Mouse (Mus musculus) CH12.LX (cell line): ENCODE measurements around the gene Vkorc1l1. TPM values are rescaled to one million over a fixed set of nuclear protein-coding genes. Genes with fewer than 3 reads are reported as not detected.

Experiments
- DNase-seq: peaks from one replicate; pipeline ENCODE4 v3.0.0-alpha.2; 2013; ENCODE audit errors: extremely low read depth
- H3K27ac ChIP-seq: 2 replicates; pipeline ENCODE4 v1.5.1; 2012; ENCODE audit warnings: low read depth, mild to moderate bottlenecking, control low read depth, moderate library complexity; ENCODE audit not compliant: insufficient read depth
- H3K27me3 ChIP-seq: replicated peaks from 2 replicates; pipeline ENCODE3; 2012; ENCODE audit warnings: inconsistent platforms
- H3K36me3 ChIP-seq, 2 experiments: replicated peaks in 1 of 2; 2 replicates each; pipeline versions ENCODE3 to v1.6.1; 2012; ENCODE audit warnings: inconsistent platforms in 1 of 2, low read length in 1 of 2, mild to moderate bottlenecking in 1 of 2, mixed read lengths in 1 of 2, moderate library complexity in 1 of 2; ENCODE audit not compliant: control insufficient read depth in 1 of 2, insufficient read depth in 1 of 2
- H3K4me1 ChIP-seq, 2 experiments: 2 replicates each; pipeline ENCODE4 v1.6.1; 2012; ENCODE audit warnings: inconsistent platforms in 1 of 2, moderate library complexity in 1 of 2; ENCODE audit not compliant: insufficient read depth in 2 of 2, control insufficient read depth in 1 of 2
- H3K4me2 ChIP-seq: 2 replicates; pipeline ENCODE4 v1.6.1; 2012; ENCODE audit warnings: low read depth, mild to moderate bottlenecking, control low read depth; ENCODE audit not compliant: poor library complexity, insufficient read depth, severe bottlenecking
- H3K4me3 ChIP-seq, 3 experiments: fragments of 150-350 bp in 1 of 3; sonication (generic) in 1 of 3; replicated peaks in 1 of 3; 2 replicates each; pipeline versions ENCODE3 to v1.5.1; 2011 to 2012; ENCODE audit warnings: low read depth in 2 of 3, low read length in 2 of 3, mild to moderate bottlenecking in 2 of 3, moderate library complexity in 2 of 3, control low read depth in 1 of 3, improper control_type of control experiment in 1 of 3, inconsistent platforms in 1 of 3, mixed read lengths in 1 of 3; ENCODE audit not compliant: poor library complexity in 1 of 3
- H3K79me2 ChIP-seq: replicated peaks from 2 replicates; pipeline ENCODE4 v1.6.1; 2012; ENCODE audit warnings: mild to moderate bottlenecking, moderate library complexity; ENCODE audit not compliant: control insufficient read depth, poor library complexity, insufficient read depth, severe bottlenecking; ENCODE audit errors: extremely low read depth
- H3K9ac ChIP-seq: 2 replicates; pipeline ENCODE4 v1.6.1; 2012; ENCODE audit warnings: low read depth, mild to moderate bottlenecking, control low read depth, moderate library complexity; ENCODE audit not compliant: insufficient read depth
- H3K9me3 ChIP-seq: replicated peaks from 2 replicates; pipeline ENCODE3; 2012; ENCODE audit warnings: low read length, inconsistent platforms, mixed read lengths
- BHLHE40 ChIP-seq: IDR thresholded peaks from 2 replicates; pipeline ENCODE4 v1.6.1; 2011; ENCODE audit warnings: mild to moderate bottlenecking, low read depth, low read length, improper control_type of control experiment
- CHD1 ChIP-seq: IDR thresholded peaks from 2 replicates; pipeline ENCODE4 v1.6.1; 2012; ENCODE audit warnings: low read depth, low read length, improper control_type of control experiment, inconsistent platforms
- CTCF ChIP-seq, 2 experiments: IDR thresholded peaks in 1 of 2; conservative IDR thresholded peaks in 1 of 2; 2 replicates each; pipeline ENCODE4 v1.5.1; 2011 to 2012; ENCODE audit warnings: low read depth in 2 of 2, low read length in 2 of 2, improper control_type of control experiment in 1 of 2, inconsistent platforms in 1 of 2, mild to moderate bottlenecking in 1 of 2, moderate library complexity in 1 of 2
- E2F4 ChIP-seq: IDR thresholded peaks from 2 replicates; pipeline ENCODE4 v1.6.1; 2011; ENCODE audit warnings: low read depth, low read length, improper control_type of control experiment; ENCODE audit not compliant: insufficient replicate concordance
- ETS1 ChIP-seq: conservative IDR thresholded peaks from 2 replicates; pipeline ENCODE4 v1.6.1; 2012; ENCODE audit warnings: low read depth, mild to moderate bottlenecking, inconsistent platforms, low read length, improper control_type of control experiment, moderate library complexity
- MAZ ChIP-seq: IDR thresholded peaks from 2 replicates; pipeline ENCODE4 v1.6.1; 2012; ENCODE audit warnings: low read depth, mild to moderate bottlenecking, inconsistent platforms, low read length, improper control_type of control experiment, moderate library complexity
- MEF2A ChIP-seq: IDR thresholded peaks from 2 replicates; pipeline ENCODE4 v1.6.1; 2014; ENCODE audit warnings: low read depth, mild to moderate bottlenecking, inconsistent platforms, low read length, improper control_type of control experiment, borderline replicate concordance
- MXI1 ChIP-seq: IDR thresholded peaks from 2 replicates; pipeline ENCODE4 v1.6.1; 2011; ENCODE audit warnings: mild to moderate bottlenecking, low read depth, low read length, improper control_type of control experiment
- NRF1 ChIP-seq: IDR thresholded peaks from 2 replicates; pipeline ENCODE4 v1.6.1; 2014; ENCODE audit warnings: low read depth, mild to moderate bottlenecking, inconsistent platforms, low read length, improper control_type of control experiment, moderate library complexity
- SMC3 ChIP-seq: IDR thresholded peaks from 2 replicates; pipeline ENCODE4 v1.6.1; 2011; ENCODE audit warnings: low read depth, low read length, improper control_type of control experiment
- TBP ChIP-seq: conservative IDR thresholded peaks from 2 replicates; pipeline ENCODE4 v1.6.1; 2011; ENCODE audit warnings: low read depth, low read length, improper control_type of control experiment
- UBTF ChIP-seq: IDR thresholded peaks from 2 replicates; pipeline ENCODE4 v1.6.1; 2012; ENCODE audit warnings: low read depth, mild to moderate bottlenecking, inconsistent platforms, low read length, improper control_type of control experiment, moderate library complexity
- ZC3H11A ChIP-seq: IDR thresholded peaks from 2 replicates; pipeline ENCODE4 v1.6.1; 2012; ENCODE audit warnings: low read depth, mild to moderate bottlenecking, inconsistent platforms, low read length, improper control_type of control experiment
- ZKSCAN1 ChIP-seq: IDR thresholded peaks from 2 replicates; pipeline ENCODE4 v1.6.1; 2012; ENCODE audit warnings: low read depth, inconsistent platforms, low read length, improper control_type of control experiment, borderline replicate concordance
- ZMIZ1 ChIP-seq: IDR thresholded peaks from 2 replicates; pipeline ENCODE4 v1.6.1; 2012; ENCODE audit warnings: low read depth, mild to moderate bottlenecking, inconsistent platforms, low read length, improper control_type of control experiment
- ZNF384 ChIP-seq: IDR thresholded peaks from 2 replicates; pipeline ENCODE4 v1.6.1; 2012; ENCODE audit warnings: low read depth, low read length, improper control_type of control experiment, inconsistent platforms
- dilution Hi-C: fragments of 300-500 bp; cut with MboI; formaldehyde crosslinking; loops from 2 replicates; pipeline ENCODE4 v1.14.3; 2020; ENCODE audit warnings: low sequenced_read_pairs; ENCODE audit not compliant: extremely low pct_unique_long_range_greater_than_20kb, extremely low pct_ligation_motif_present
- in situ Hi-C: fragments of 300-500 bp; cut with MboI; formaldehyde crosslinking; loops from 3 replicates; pipeline ENCODE4 v1.14.3; 2019; ENCODE audit warnings: low sequenced_read_pairs, low pct_ligation_motif_present, low pct_unique_long_range_greater_than_20kb, mixed read lengths
- polyA plus RNA-seq: library from polyadenylated mRNA; unstranded; fragments of >175 nt; gene quantifications from 2 replicates; pipeline ENCODE4 v1.2.1, GENCODE M21; 2012; ENCODE audit warnings: low read depth; ENCODE audit not compliant: insufficient read length
- total RNA-seq, 2 experiments: library from RNA; depleted of rRNA; stranded (reverse); fragments of 300-350 nt in 1 of 2; fragments of >200 nt in 1 of 2; gene quantifications; 2 replicates each; pipeline ENCODE4 v1.2.3; 2012 to 2014

Gene Vkorc1l1
- total and polyA plus RNA-seq, 3 experiments: 8.7 to 33.1 (median 31.4) TPM

DNA sequence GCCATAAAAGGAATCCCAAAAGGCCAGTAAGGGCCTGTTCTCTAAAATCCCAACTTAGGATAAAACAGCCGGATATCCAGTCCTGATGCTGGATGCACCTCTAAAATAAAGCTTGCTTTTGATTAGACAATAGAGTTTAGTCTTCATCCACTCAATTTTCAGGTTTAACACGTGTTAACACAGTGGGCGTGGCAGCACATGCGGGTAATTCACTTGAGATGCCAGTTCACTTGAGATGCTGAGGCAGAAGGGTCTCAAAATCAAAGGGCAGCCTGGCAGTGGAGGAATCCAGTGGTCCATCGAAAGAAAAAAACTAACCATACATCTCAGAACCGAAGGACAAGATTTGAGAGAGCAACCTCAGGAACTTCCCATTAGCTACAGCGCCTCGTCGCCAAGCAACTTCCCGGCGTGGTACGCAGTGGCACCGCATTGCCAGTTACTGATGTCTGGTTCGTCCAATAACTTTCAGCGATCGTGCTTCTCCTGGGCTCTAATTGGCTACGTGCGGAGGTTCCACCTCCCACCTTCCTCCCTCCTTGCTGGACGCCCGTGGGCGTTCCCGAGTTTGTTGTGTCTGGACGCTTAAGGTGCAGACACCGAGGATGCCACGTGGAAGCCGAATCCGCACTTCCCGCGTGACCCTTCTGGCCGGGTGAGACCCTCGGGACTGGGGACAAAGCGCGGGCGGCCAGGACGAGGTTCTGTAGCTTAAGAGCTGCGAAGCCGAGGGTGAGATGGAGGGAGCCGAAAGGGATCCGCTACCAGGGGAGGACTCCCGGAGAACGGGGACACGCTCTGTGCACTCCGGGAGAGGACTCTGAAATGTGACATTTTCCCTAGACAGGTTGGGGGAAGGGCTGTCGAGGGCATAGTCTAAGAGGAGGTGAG, 46.3 kb upstream of the Vkorc1l1 start, which contains the start of gene Zbed5 (continued):
- TF ChIP-seq E2F4 (no peak), ZC3H11A (no peak), NRF1 (peak; percentile 51), TBP (0 out of 2 replicates have a peak, but pooled peaks have one; percentile 12), MEF2A (no peak), CTCF (conservative IDR thresholded peaks at IDR 0.05 in 1 of 2, IDR thresholded peaks at IDR 0.05 in 1 of 2; ENCODE audit: low read depth in 2 of 2, low read length in 2 of 2) (no peak), MAZ (no peak), BHLHE40 (peak; percentile 34; the same call in 1 of the 2 replicates), ZMIZ1 (no peak), ZKSCAN1 (no peak), SMC3 (no peak)

DNA sequence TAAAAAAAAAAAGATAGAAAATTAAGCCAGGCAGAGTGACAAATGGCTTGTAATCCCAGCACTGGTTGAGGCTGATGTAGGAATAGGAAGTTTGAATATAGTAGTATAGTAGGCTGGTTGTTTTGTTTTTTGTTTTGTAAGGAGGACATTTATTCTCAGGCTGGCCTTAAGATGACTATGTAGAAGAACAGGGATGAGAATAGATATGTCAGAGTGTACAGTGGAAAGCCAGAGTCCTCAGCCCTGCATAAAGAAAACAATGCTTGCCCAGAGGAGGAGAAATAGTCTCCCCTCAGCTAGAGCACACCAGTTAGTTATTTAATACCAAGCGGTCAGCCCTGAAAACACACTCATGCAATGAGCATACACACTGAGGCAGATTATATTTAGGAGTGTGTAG, 43.3 kb upstream of the Vkorc1l1 start, which contains the start of gene Phkg1:
TSS of gene Phkg1 (minus strand) at position 101 of the 400 bp plus-strand sequence.
- Histone ChIP-seq H3K9me3 (no peaks in the 10 kb centered on the region), H3K4me3 (no peak within 1 kb of the TSS), H3K4me2 (no peak within 1 kb of the TSS), H3K27ac (no peak within 1 kb of the TSS), H3K27me3 (no peaks in the 10 kb centered on the region), H3K36me3 (peaks cover 11 to 24% of the 10 kb centered on the region in 2 experiments), H3K9ac (no peak within 1 kb of the TSS), H3K79me2 (no peaks in the 10 kb centered on the region), H3K4me1 (peaks cover 3 to 12% of the 10 kb centered on the region in 2 experiments; a peak in 2 of 4 replicates)
- in situ Hi-C loops (no loop called here), dilution Hi-C loops (no loop called here)
- no peak for DNase-seq
- TF ChIP-seq MXI1 (no peak), ETS1 (no peak)

DNA sequence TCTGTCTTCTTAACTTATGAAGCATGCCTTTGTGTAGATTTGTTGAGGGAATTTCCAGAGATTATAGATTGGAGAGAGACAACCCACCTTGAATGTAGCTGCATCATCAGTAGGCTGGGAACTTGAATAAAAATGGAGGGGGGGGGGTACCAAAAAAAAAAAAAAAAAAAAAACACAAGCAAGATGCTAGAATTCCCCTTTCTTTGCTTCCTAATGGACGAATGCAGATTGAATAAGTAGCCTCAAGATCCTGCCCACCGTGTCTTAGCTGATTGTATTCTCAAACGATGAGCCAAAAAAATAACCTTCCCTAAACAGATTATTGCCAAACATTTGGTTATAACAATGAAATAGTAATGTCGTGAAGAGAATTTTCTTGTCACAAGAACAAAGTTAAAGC, 34.0 kb upstream of the Vkorc1l1 start:
- Histone ChIP-seq H3K9ac (peak overlapping the region; percentile 27; the same call in 1 of the 2 replicates), H3K9me3 (no peaks in the 10 kb centered on the region), H3K4me1 (peaks cover 2 to 16% of the 10 kb centered on the region in 2 experiments), H3K27ac (no peak overlapping the region), H3K4me3 (peak overlapping the region; percentile 45 to 64 (median 54)), H3K27me3 (peaks cover 20% of the 10 kb centered on the region), H3K4me2 (peak overlapping the region; percentile 76), H3K36me3 (peaks cover 2 to 6% of the 10 kb centered on the region in 2 experiments), H3K79me2 (no peaks in the 10 kb centered on the region)
- dilution Hi-C loops (no loop called here), in situ Hi-C loops (no loop called here)
- no peak for DNase-seq
- TF ChIP-seq ZNF384 (peak; percentile 64), UBTF (no peak), CHD1 (no peak)
